Mouse (Mus musculus) sigmoid colon, adult 10 weeks (tissue): Measurements from ENCODE around the gene Lsp1. TPM values are rescaled to one million over a fixed set of nuclear protein-coding genes. Genes with fewer than 3 reads are reported as not detected.

Experiments used
- polyA plus RNA-seq: library from polyadenylated mRNA; stranded (reverse); fragments of 350-450 nt; fragmentation: Illumina TruSeq; extraction: RNeasy Lipid Tissue Mini Kit (QIAGEN cat#74804); gene quantifications from one replicate; pipeline ENCODE4 v1.2.3, GENCODE M21; 2014; ENCODE audit warnings: low read depth, low replicate concordance

Gene Lsp1
- 13.8 TPM for polyA plus RNA-seq

GRCm38 (mm10) chr7:142460636-142461077 lies at the start of gene Lsp1:
Lsp1 (plus strand) TSS chr7:142460809.

GRCm38 (mm10) chr7:142434137-142434865 lies 26.3 kb upstream of the Lsp1 start, which contains the start of gene Syt8:
Syt8 (plus strand) TSS chr7:142434850.

GRCm38 (mm10) chr7:142441585-142441984 lies 19.0 kb upstream of the Lsp1 start, which contains the start of gene Tnni2:
Tnni2 (plus strand) TSS chr7:142441808.

GRCm38 (mm10) chr7:142498575-142498974 lies 38.0 kb downstream of the Lsp1 start, which contains the start of gene Tnnt3:
Tnnt3 (plus strand) TSS chr7:142498836.

GRCm38 (mm10) chr7:142532671-142533058 lies 72.1 kb downstream of the Lsp1 start, which contains the start of gene Mrpl23:
Mrpl23 (plus strand) TSS chr7:142532686.

Other genes with a start within 250 kb of the Lsp1 start
- not detected for gene Gm7579, start 248.9 kb upstream of the Lsp1 start, polyA plus RNA-seq
- gene Krtap5-5, start 230.8 kb upstream of the Lsp1 start, polyA plus RNA-seq, result not detected
- not detected for gene Gm40460, start 219.7 kb upstream of the Lsp1 start, polyA plus RNA-seq
- gene Gm2431, start 202.5 kb upstream of the Lsp1 start, polyA plus RNA-seq, result not detected
- not detected for gene Gm4559, start 186.4 kb upstream of the Lsp1 start, polyA plus RNA-seq
- not detected for gene Krtap5-1, start 163.7 kb upstream of the Lsp1 start, polyA plus RNA-seq
- not detected for gene Krtap5-4, start 157.3 kb upstream of the Lsp1 start, polyA plus RNA-seq
- not detected for gene Ifitm10, start 87.1 kb upstream of the Lsp1 start, polyA plus RNA-seq
- 13.1 TPM for gene Gm49369, start 78.1 kb upstream of the Lsp1 start, polyA plus RNA-seq
- 14.8 TPM for gene Ctsd, start 72.8 kb upstream of the Lsp1 start, polyA plus RNA-seq
- gene Syt8, start 26.0 kb upstream of the Lsp1 start, polyA plus RNA-seq, result not detected
- not detected for gene Tnni2, start 19.0 kb upstream of the Lsp1 start, polyA plus RNA-seq
- not detected for gene Tnnt3, start 38.0 kb downstream of the Lsp1 start, polyA plus RNA-seq
- gene Mrpl23, start 71.9 kb downstream of the Lsp1 start, polyA plus RNA-seq, result 2.1 TPM
- gene Igf2, start 206.0 kb downstream of the Lsp1 start, polyA plus RNA-seq, result 4.6 TPM
- gene Gm49394, start 209.1 kb downstream of the Lsp1 start, polyA plus RNA-seq, result not detected